Mouse (Mus musculus): ENCODE measurements around the gene Eif2ak4. TPM values are rescaled to one million over a fixed set of nuclear protein-coding genes. Genes with fewer than 3 reads are reported as not detected.

Eif2ak4 gene
- total and polyA plus RNA-seq, 3 experiments: 16.1 to 22.3 (median 18.1) TPM

DNA sequence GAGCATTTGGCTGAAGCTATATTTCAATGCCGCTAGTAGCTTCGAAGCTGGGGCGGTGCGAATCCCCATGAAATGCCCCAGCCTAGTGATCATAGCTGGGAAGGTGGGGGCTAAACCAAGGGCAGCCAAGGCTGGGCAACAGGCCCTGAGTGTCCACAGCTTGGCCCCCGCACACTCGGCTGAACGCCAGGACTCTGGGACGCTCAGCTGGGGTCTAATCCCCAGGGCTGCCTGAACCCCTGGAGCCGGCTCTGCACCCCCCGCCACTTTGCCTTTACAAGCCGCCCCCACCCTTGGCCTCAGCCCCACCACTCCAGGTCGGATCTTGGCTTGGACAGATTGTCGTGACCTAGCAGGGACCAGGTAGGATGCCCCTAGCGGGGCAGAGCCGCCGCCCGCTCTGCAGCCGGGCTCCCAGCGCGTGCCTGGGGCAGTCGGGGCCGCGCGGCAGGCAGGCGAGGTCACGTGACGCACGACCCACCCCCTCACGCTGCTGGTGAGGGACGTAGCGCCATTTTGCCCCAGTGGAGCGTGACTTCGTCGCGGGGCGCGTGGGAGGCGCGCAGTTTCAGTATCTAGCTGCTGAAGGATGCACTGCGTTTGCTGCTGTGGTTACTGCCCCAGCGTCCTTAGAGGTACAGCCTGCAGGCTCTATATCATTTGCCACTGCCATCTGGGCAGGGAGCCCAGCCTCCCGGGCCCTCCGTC is 14.7 kb upstream of the Eif2ak4 start:
- Histone ChIP-seq H3K4me2 (ENCODE audit: insufficient read depth, low read depth, poor library complexity, severe bottlenecking) (peak overlapping the region; percentile 48; the same call in 1 of the 2 replicates), H3K4me1 (ENCODE audit: control insufficient read depth in 1 of 2, insufficient read depth in 2 of 2) (peaks cover 0 to 9% of the 10 kb centered on the region in 2 experiments; a peak in 2 of 4 replicates), H3K27me3 (replicated peaks) (no peaks in the 10 kb centered on the region), H3K79me2 (replicated peaks; ENCODE audit: control insufficient read depth, extremely low read depth, insufficient read depth, poor library complexity, severe bottlenecking) (no peaks in the 10 kb centered on the region), H3K36me3 (replicated peaks in 1 of 2; ENCODE audit: control insufficient read depth in 1 of 2, insufficient read depth in 1 of 2, low read length in 1 of 2) (no peaks in the 10 kb centered on the region), H3K27ac (ENCODE audit: insufficient read depth, low read depth) (no peak overlapping the region), H3K4me3 (replicated peaks in 1 of 3; ENCODE audit: low read depth in 2 of 3, low read length in 2 of 3, poor library complexity in 1 of 3) (no peak overlapping the region), H3K9me3 (replicated peaks; ENCODE audit: low read length) (peaks cover 12% of the 10 kb centered on the region), H3K9ac (ENCODE audit: insufficient read depth, low read depth) (no peak overlapping the region)
- no peak for DNase-seq (ENCODE audit: extremely low read depth)
- TF ChIP-seq USF1 (IDR thresholded peaks at IDR 0.05; ENCODE audit: low read depth, low read length) (peak; percentile 63), ETS1 (conservative IDR thresholded peaks at IDR 0.05; ENCODE audit: low read depth, low read length) (no peak)
- dilution Hi-C loops (cut with MboI; ENCODE audit: extremely low pct_ligation_motif_present, extremely low pct_unique_long_range_greater_than_20kb, low sequenced_read_pairs) (no loop called here), in situ Hi-C loops (cut with MboI; ENCODE audit: low pct_ligation_motif_present, low pct_unique_long_range_greater_than_20kb, low sequenced_read_pairs) (no loop called here)

DNA sequence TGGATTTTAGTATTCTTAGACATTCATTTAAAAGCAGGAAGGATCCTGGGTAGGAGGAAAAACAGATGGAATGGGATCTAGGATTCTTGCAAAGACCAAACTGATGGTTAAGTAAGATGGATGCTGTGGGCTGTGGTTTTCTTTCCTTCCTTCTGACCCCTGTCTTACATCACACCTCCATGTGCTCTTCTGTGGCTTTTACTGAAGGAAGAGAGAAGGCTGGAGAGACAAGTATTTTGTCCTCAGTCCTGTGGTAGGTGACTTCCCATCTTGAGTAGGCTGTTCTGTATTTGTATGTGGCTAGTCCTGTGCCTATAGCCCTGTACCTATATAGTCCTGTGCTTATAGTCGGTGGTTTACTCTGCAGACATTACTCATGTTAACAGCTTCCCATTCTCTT is 12.9 kb upstream of the Eif2ak4 start:
- no peak for TF ChIP-seq MAZ (IDR thresholded peaks at IDR 0.05; ENCODE audit: low read depth, low read length)
- TF ChIP-seq POLR2A (IDR thresholded peaks at IDR 0.05; ENCODE audit: low read depth, low read length): no peak
- no peak for TF ChIP-seq KAT2A (IDR thresholded peaks at IDR 0.05; ENCODE audit: insufficient replicate concordance, low read length)
- TF ChIP-seq EP300 (IDR thresholded peaks at IDR 0.05; ENCODE audit: low read length): no peak
- no peak for TF ChIP-seq MYC (IDR thresholded peaks at IDR 0.05; ENCODE audit: low read depth, low read length)
- TF ChIP-seq MAFK (IDR thresholded peaks at IDR 0.05; ENCODE audit: insufficient replicate concordance, low read length): no peak
- no peak for TF ChIP-seq USF1 (IDR thresholded peaks at IDR 0.05; ENCODE audit: low read depth, low read length)
- TF ChIP-seq IRF4 (IDR thresholded peaks at IDR 0.05; ENCODE audit: low read depth, low read length): no peak
- TF ChIP-seq MEF2A (IDR thresholded peaks at IDR 0.05; ENCODE audit: borderline replicate concordance, low read depth, low read length): no peak
- TF ChIP-seq RCOR1 (conservative IDR thresholded peaks at IDR 0.05; ENCODE audit: low read depth, low read length): no peak
- TF ChIP-seq GABPA (IDR thresholded peaks at IDR 0.05; ENCODE audit: insufficient replicate concordance, low read depth, low read length): no peak
- TF ChIP-seq HCFC1 (IDR thresholded peaks at IDR 0.05; ENCODE audit: low read depth, low read length): no peak
- TF ChIP-seq USF2 (conservative IDR thresholded peaks at IDR 0.05; ENCODE audit: low read depth, low read length): no peak
- TF ChIP-seq ELF1 (IDR thresholded peaks at IDR 0.05; ENCODE audit: low read depth, low read length): no peak
- Histone ChIP-seq H3K4me3 (replicated peaks in 1 of 3; ENCODE audit: low read depth in 2 of 3, low read length in 2 of 3, poor library complexity in 1 of 3) (no peak overlapping the region), H3K27me3 (replicated peaks) (no peaks in the 10 kb centered on the region), H3K27ac (ENCODE audit: insufficient read depth, low read depth) (no peak overlapping the region), H3K4me2 (ENCODE audit: insufficient read depth, low read depth, poor library complexity, severe bottlenecking) (no peak overlapping the region), H3K79me2 (replicated peaks; ENCODE audit: control insufficient read depth, extremely low read depth, insufficient read depth, poor library complexity, severe bottlenecking) (no peaks in the 10 kb centered on the region), H3K4me1 (ENCODE audit: control insufficient read depth in 1 of 2, insufficient read depth in 2 of 2) (peaks cover 0 to 9% of the 10 kb centered on the region in 2 experiments; a peak in 2 of 4 replicates), H3K9me3 (replicated peaks; ENCODE audit: low read length) (peaks cover 14% of the 10 kb centered on the region), H3K36me3 (replicated peaks in 1 of 2; ENCODE audit: control insufficient read depth in 1 of 2, insufficient read depth in 1 of 2, low read length in 1 of 2) (no peaks in the 10 kb centered on the region), H3K9ac (ENCODE audit: insufficient read depth, low read depth) (no peak overlapping the region)
- no peak for DNase-seq (ENCODE audit: extremely low read depth)
- in situ Hi-C loops (cut with MboI; ENCODE audit: low pct_ligation_motif_present, low pct_unique_long_range_greater_than_20kb, low sequenced_read_pairs): no loop called here
- dilution Hi-C loops (cut with MboI; ENCODE audit: extremely low pct_ligation_motif_present, extremely low pct_unique_long_range_greater_than_20kb, low sequenced_read_pairs): no loop called here
